Mouse (Mus musculus) CH12.LX (cell line): ENCODE data around the gene Spata33. TPM values are rescaled to one million over a fixed set of nuclear protein-coding genes. Genes with fewer than 3 reads are reported as not detected.
A peak's percentile ranks its signal among the peaks of the same experiment; 100 is the strongest.
"Not testable (repeated sequence)": the region's sequence is repeated elsewhere in the genome, so short reads cannot be mapped to it uniquely, and the experiment has no call there.

Experiments used
- DNase-seq: peaks from one replicate; pipeline ENCODE4 v3.0.0-alpha.2; 2013; ENCODE audit errors: extremely low read depth
- H3K27ac ChIP-seq: 2 replicates; pipeline ENCODE4 v1.5.1; 2012; ENCODE audit warnings: low read depth, mild to moderate bottlenecking, control low read depth, moderate library complexity; ENCODE audit not compliant: insufficient read depth
- H3K27me3 ChIP-seq: replicated peaks from 2 replicates; pipeline ENCODE3; 2012; ENCODE audit warnings: inconsistent platforms
- H3K36me3 ChIP-seq, 2 experiments: replicated peaks in 1 of 2; 2 replicates each; pipeline versions ENCODE3 to v1.6.1; 2012; ENCODE audit warnings: inconsistent platforms in 1 of 2, low read length in 1 of 2, mild to moderate bottlenecking in 1 of 2, mixed read lengths in 1 of 2, moderate library complexity in 1 of 2; ENCODE audit not compliant: control insufficient read depth in 1 of 2, insufficient read depth in 1 of 2
- H3K4me1 ChIP-seq, 2 experiments: 2 replicates each; pipeline ENCODE4 v1.6.1; 2012; ENCODE audit warnings: inconsistent platforms in 1 of 2, moderate library complexity in 1 of 2; ENCODE audit not compliant: insufficient read depth in 2 of 2, control insufficient read depth in 1 of 2
- H3K4me2 ChIP-seq: 2 replicates; pipeline ENCODE4 v1.6.1; 2012; ENCODE audit warnings: low read depth, mild to moderate bottlenecking, control low read depth; ENCODE audit not compliant: poor library complexity, insufficient read depth, severe bottlenecking
- H3K4me3 ChIP-seq, 3 experiments: fragments of 150-350 bp in 1 of 3; sonication (generic) in 1 of 3; replicated peaks in 1 of 3; 2 replicates each; pipeline versions ENCODE3 to v1.5.1; 2011 to 2012; ENCODE audit warnings: low read depth in 2 of 3, low read length in 2 of 3, mild to moderate bottlenecking in 2 of 3, moderate library complexity in 2 of 3, control low read depth in 1 of 3, improper control_type of control experiment in 1 of 3, inconsistent platforms in 1 of 3, mixed read lengths in 1 of 3; ENCODE audit not compliant: poor library complexity in 1 of 3
- H3K79me2 ChIP-seq: replicated peaks from 2 replicates; pipeline ENCODE4 v1.6.1; 2012; ENCODE audit warnings: mild to moderate bottlenecking, moderate library complexity; ENCODE audit not compliant: control insufficient read depth, poor library complexity, insufficient read depth, severe bottlenecking; ENCODE audit errors: extremely low read depth
- H3K9ac ChIP-seq: 2 replicates; pipeline ENCODE4 v1.6.1; 2012; ENCODE audit warnings: low read depth, mild to moderate bottlenecking, control low read depth, moderate library complexity; ENCODE audit not compliant: insufficient read depth
- H3K9me3 ChIP-seq: replicated peaks from 2 replicates; pipeline ENCODE3; 2012; ENCODE audit warnings: low read length, inconsistent platforms, mixed read lengths
- CHD1 ChIP-seq: IDR thresholded peaks from 2 replicates; pipeline ENCODE4 v1.6.1; 2012; ENCODE audit warnings: low read depth, low read length, improper control_type of control experiment, inconsistent platforms
- CHD2 ChIP-seq: IDR thresholded peaks from 2 replicates; pipeline ENCODE4 v1.6.1; 2011; ENCODE audit warnings: low read length, improper control_type of control experiment
- ELF1 ChIP-seq: IDR thresholded peaks from 2 replicates; pipeline ENCODE4 v1.6.1; 2014; ENCODE audit warnings: low read depth, mild to moderate bottlenecking, inconsistent platforms, low read length, improper control_type of control experiment
- EP300 ChIP-seq: IDR thresholded peaks from 2 replicates; pipeline ENCODE4 v1.6.1; 2011; ENCODE audit warnings: low read length, improper control_type of control experiment
- ETS1 ChIP-seq: conservative IDR thresholded peaks from 2 replicates; pipeline ENCODE4 v1.6.1; 2012; ENCODE audit warnings: low read depth, mild to moderate bottlenecking, inconsistent platforms, low read length, improper control_type of control experiment, moderate library complexity
- JUN ChIP-seq: IDR thresholded peaks from 2 replicates; pipeline ENCODE4 v1.6.1; 2011; ENCODE audit warnings: low read depth, mild to moderate bottlenecking, low read length, improper control_type of control experiment, moderate library complexity; ENCODE audit not compliant: insufficient read depth
- JUND ChIP-seq: conservative IDR thresholded peaks from 2 replicates; pipeline ENCODE4 v1.6.1; 2011; ENCODE audit warnings: low read depth, low read length, improper control_type of control experiment
- MAZ ChIP-seq: IDR thresholded peaks from 2 replicates; pipeline ENCODE4 v1.6.1; 2012; ENCODE audit warnings: low read depth, mild to moderate bottlenecking, inconsistent platforms, low read length, improper control_type of control experiment, moderate library complexity
- MEF2A ChIP-seq: IDR thresholded peaks from 2 replicates; pipeline ENCODE4 v1.6.1; 2014; ENCODE audit warnings: low read depth, mild to moderate bottlenecking, inconsistent platforms, low read length, improper control_type of control experiment, borderline replicate concordance
- MXI1 ChIP-seq: IDR thresholded peaks from 2 replicates; pipeline ENCODE4 v1.6.1; 2011; ENCODE audit warnings: mild to moderate bottlenecking, low read depth, low read length, improper control_type of control experiment
- MYC ChIP-seq: IDR thresholded peaks from 2 replicates; pipeline ENCODE4 v1.6.1; 2011; ENCODE audit warnings: low read depth, mild to moderate bottlenecking, improper control_type of control experiment, low read length
- POLR2AphosphoS2 ChIP-seq: IDR thresholded peaks from 2 replicates; pipeline ENCODE4 v1.6.1; 2011; ENCODE audit warnings: low read depth, low read length, improper control_type of control experiment
- UBTF ChIP-seq: IDR thresholded peaks from 2 replicates; pipeline ENCODE4 v1.6.1; 2012; ENCODE audit warnings: low read depth, mild to moderate bottlenecking, inconsistent platforms, low read length, improper control_type of control experiment, moderate library complexity
- ZC3H11A ChIP-seq: IDR thresholded peaks from 2 replicates; pipeline ENCODE4 v1.6.1; 2012; ENCODE audit warnings: low read depth, mild to moderate bottlenecking, inconsistent platforms, low read length, improper control_type of control experiment
- ZKSCAN1 ChIP-seq: IDR thresholded peaks from 2 replicates; pipeline ENCODE4 v1.6.1; 2012; ENCODE audit warnings: low read depth, inconsistent platforms, low read length, improper control_type of control experiment, borderline replicate concordance
- dilution Hi-C: fragments of 300-500 bp; cut with MboI; formaldehyde crosslinking; loops from 2 replicates; pipeline ENCODE4 v1.14.3; 2020; ENCODE audit warnings: low sequenced_read_pairs; ENCODE audit not compliant: extremely low pct_unique_long_range_greater_than_20kb, extremely low pct_ligation_motif_present
- in situ Hi-C: fragments of 300-500 bp; cut with MboI; formaldehyde crosslinking; loops from 3 replicates; pipeline ENCODE4 v1.14.3; 2019; ENCODE audit warnings: low sequenced_read_pairs, low pct_ligation_motif_present, low pct_unique_long_range_greater_than_20kb, mixed read lengths
- polyA plus RNA-seq: library from polyadenylated mRNA; unstranded; fragments of >175 nt; gene quantifications from 2 replicates; pipeline ENCODE4 v1.2.1, GENCODE M21; 2012; ENCODE audit warnings: low read depth; ENCODE audit not compliant: insufficient read length
- total RNA-seq, 2 experiments: library from RNA; depleted of rRNA; stranded (reverse); fragments of 300-350 nt in 1 of 2; fragments of >200 nt in 1 of 2; gene quantifications; 2 replicates each; pipeline ENCODE4 v1.2.3; 2012 to 2014

The Spata33 gene
- total and polyA plus RNA-seq, 3 experiments = 0.36 to 0.41 (median 0.38) TPM

DNA sequence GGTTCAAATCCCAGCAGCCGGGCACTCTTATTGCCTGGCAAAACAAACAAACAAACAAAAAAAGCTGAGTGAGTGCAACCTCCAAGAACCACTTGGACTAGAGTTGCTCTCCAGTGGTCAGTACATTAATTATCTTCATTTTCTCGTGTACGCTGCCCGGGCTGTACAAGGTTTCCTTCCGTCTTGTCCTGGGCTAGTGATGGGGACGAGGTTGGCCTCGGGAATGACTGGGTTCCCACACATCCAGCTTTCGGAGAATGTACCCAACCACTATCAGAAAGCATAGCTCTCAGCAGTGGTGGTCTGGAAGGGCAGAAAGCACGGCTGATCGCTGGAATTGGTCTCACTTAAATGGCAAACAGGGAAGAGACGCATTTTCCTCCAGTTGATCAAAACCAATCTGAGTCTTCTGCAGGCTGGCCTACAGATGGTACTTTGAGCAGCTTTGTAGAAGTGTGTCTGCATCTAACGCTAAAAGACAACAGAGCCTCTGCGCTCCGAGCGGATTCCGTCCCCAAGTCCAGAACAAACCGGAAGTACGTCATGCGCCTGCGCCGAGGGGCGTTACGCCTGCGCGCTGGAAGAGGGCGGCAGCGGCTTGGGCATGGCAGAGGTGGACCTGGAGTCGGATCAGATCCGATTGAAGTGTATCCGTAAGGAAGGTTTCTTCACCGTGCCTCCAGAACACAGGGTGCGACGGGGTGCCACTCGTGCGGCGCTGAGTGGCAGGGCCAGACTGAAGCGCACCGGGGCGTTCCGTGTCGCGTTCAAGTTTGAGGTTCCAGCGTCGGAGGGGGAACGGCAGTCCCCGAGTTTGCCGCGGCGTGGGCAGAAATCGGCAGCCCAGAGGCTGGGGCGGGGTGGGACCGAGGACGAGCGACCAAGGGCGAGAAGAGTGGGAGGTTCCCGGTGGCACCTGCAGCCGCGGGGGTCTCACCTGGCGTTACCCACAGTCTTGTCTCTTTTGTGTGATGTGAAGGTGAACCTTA, 11.9 kb downstream of the Spata33 start, which contains the start of gene Cdk10 (continued):
- TF ChIP-seq ZC3H11A (no peak), ETS1 (no peak), POLR2AphosphoS2 (peak; percentile 93), MYC (peak; percentile 56; the same call in 1 of the 2 replicates), JUN (no peak), MAZ (0 out of 2 replicates have a peak, but pooled peaks have one; percentile 26), MXI1 (peak; percentile 83), EP300 (no peak), JUND (no peak), ZKSCAN1 (no peak), CHD1 (no peak), ELF1 (peak; percentile 90), UBTF (0 out of 2 replicates have a peak, but pooled peaks have one; percentile 59)

DNA sequence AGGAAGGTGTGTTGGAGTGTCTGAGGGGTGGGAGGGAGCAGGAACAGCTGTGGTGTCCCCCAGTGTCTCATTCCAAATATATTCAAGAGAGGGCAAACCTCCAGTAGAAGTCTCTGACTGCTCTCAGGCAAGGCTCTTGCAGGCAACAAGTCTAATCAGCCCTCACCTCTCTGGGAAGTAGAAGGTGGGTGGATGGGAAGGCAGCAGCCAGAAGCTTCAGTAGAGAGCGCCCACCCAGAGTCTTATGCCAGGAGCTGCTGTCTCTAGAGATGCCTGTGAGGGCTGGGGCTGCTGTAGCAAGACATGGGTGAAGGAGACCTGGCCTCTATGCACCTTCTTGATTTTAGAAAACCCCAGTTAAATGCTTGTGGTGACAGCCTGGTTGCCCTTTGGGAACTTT, 15.8 kb downstream of the Spata33 start:
- H3K79me2 ChIP-seq = no peaks in the 10 kb centered on the region

DNA sequence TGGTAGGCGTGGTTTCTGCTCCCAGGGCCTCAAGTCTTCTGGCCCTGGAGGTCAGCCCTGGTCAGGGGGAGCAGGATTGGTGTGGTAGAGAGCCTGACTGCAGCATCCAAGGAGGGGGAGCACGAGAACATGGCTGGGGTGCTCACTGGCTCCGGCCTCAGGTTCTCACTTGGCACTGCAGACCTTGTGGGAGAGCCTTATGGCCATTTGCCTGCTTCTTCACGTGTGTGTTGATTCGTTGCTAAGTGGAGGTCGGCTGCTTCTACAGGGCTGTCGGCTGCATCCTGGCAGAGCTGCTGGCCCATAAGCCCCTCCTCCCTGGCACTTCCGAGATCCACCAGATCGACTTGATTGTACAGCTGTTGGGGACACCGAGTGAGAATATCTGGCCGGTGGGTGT, 17.7 kb downstream of the Spata33 start:
- in situ Hi-C loops, dilution Hi-C loops: not testable (repeated sequence)

More for the DNA sequence above, 15.8 kb downstream of the Spata33 start:
- no peaks in the 10 kb centered on the region for H3K27me3 ChIP-seq
- no peak for DNase-seq
- H3K36me3 ChIP-seq = peaks cover 31 to 63% of the 10 kb centered on the region in 2 experiments
- H3K9ac ChIP-seq = no peak overlapping the region
- H3K9me3 ChIP-seq = no peaks in the 10 kb centered on the region
- dilution Hi-C loops = no loop called here
- TF ChIP-seq POLR2AphosphoS2 (no peak), CHD2 (no peak), MEF2A (no peak)
- TF ChIP-seq, all 38 proteins: peak for 0
- in situ Hi-C loops = no loop called here
- Histone ChIP-seq H3K4me1 (peaks cover 0 to 16% of the 10 kb centered on the region in 2 experiments; a peak in 2 of 4 replicates), H3K4me3 (no peak overlapping the region), H3K4me2 (no peak overlapping the region), H3K27ac (no peak overlapping the region)

More for the DNA sequence above, 17.7 kb downstream of the Spata33 start:
- Histone ChIP-seq H3K36me3 (peaks cover 31 to 70% of the 10 kb centered on the region in 2 experiments), H3K4me1 (peaks cover 7 to 20% of the 10 kb centered on the region in 2 experiments)
- H3K9ac ChIP-seq, H3K27me3 ChIP-seq, H3K4me2 ChIP-seq, H3K27ac ChIP-seq, H3K9me3 ChIP-seq, DNase-seq, H3K4me3 ChIP-seq, H3K79me2 ChIP-seq: not testable (repeated sequence)
